In the genomic region with DNA sequence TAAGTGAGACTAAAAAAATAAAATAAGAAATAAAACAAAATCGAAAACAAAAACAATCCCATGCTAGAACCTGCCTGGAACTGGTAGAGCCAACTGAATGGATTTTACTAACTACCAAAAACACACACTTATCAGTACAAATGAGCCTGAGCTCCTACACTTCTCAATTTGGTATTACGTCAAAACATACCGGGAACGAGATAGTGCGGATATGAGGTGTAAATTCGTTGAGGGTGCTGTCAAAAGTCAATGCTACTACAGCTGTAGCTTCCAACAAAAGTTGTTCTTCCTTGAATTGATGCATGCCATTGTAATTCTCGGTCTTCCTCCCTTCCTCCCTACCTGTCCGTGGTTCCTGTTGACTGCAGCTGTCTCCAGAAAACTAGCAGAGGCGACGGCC, we compare ENCODE assay signal across 7 mouse cellular contexts. TPM values are rescaled to one million over a fixed set of nuclear protein-coding genes. Genes with fewer than 3 reads are reported as not detected.
DNase-seq lines count a peak whose midpoint lies in the region; ATAC-seq and TF ChIP-seq lines count a peak whose summit lies in the region.

No protein-coding gene starts in this region.

- no peaks in the 10 kb centered on the region for H3K9me3 ChIP-seq in forebrain, embryonic 14.5 days (replicated peaks; ENCODE audit: control insufficient read depth, low read length)
- no peaks in the 10 kb centered on the region for H3K9me3 ChIP-seq in liver, embryonic 15.5 days (replicated peaks)
- H3K9me3 ChIP-seq in stomach, postnatal 0 days (ENCODE audit: control insufficient read depth, low read length) = no peaks in the 10 kb centered on the region

- H3K27ac ChIP-seq in thymus, adult 2 months (ENCODE audit: control insufficient read depth, insufficient read depth, low read length) = no peak overlapping the region
- H3K27ac ChIP-seq in forebrain, embryonic 14.5 days (ENCODE audit: low read depth, low read length) = peak overlapping the region; percentile 80; the same call in 1 of the 2 replicates
- H3K27ac ChIP-seq in liver, embryonic 15.5 days (replicated peaks) = peak overlapping the region; percentile 80
- H3K27ac ChIP-seq in stomach, postnatal 0 days (replicated peaks) = no peak overlapping the region

- TF ChIP-seq CTCF in thymus, adult 2 months (IDR thresholded peaks at IDR 0.05; ENCODE audit: borderline replicate concordance, control insufficient read depth, extremely low read depth, insufficient read depth, low read length, poor library complexity) = no peak
- TF ChIP-seq CTCF in stomach, postnatal 0 days (IDR thresholded peaks at IDR 0.05; ENCODE audit: low read depth) = no peak

- ATAC-seq in forebrain, embryonic 14.5 days = peak; percentile 40
- ATAC-seq in liver, embryonic 15.5 days (ENCODE audit: insufficient read depth) = peak; percentile 43
- no peak for ATAC-seq in stomach, postnatal 0 days (ENCODE audit: low FRiP score, low TSS enrichment)
- no peak for ATAC-seq in inflammation-experienced regulatory T-cells, adult 6 months

- WGBS in thymus, adult 2 months = 12% methylated on average over 10 of the region's 10 CpGs
- WGBS in forebrain, embryonic 14.5 days = 19% methylated on average over 10 of the region's 10 CpGs
- 13% methylated on average over 10 of the region's 10 CpGs for WGBS in liver, embryonic 15.5 days (ENCODE audit: insufficient replicate concordance)
- WGBS in stomach, postnatal 0 days = 6% methylated on average over 10 of the region's 10 CpGs

- H3K4me2 ChIP-seq in forebrain, embryonic 14.5 days (ENCODE audit: low read length) = peak overlapping the region; percentile 80
- H3K4me2 ChIP-seq in liver, embryonic 15.5 days = peak overlapping the region; percentile 79
- H3K4me2 ChIP-seq in stomach, postnatal 0 days (replicated peaks; ENCODE audit: low read depth) = peak overlapping the region; percentile 75

- DNase-seq in thymus, adult 2 months = no peak
- no peak for DNase-seq in thymus, postnatal 10 days (ENCODE audit: low spot score in 2 of 2)
- no peak for DNase-seq in forebrain, embryonic 14.5 days (ENCODE audit: low spot score)
- peak; percentile 18 for DNase-seq in stomach, postnatal 0 days (ENCODE audit: low spot score)
- DNase-seq in spleen, adult 12 weeks (ENCODE audit: low spot score) = no peak

- peaks cover 9% of the 10 kb centered on the region for H3K4me1 ChIP-seq in thymus, adult 2 months (replicated peaks; ENCODE audit: control insufficient read depth, insufficient read depth, low read length)
- H3K4me1 ChIP-seq in forebrain, embryonic 14.5 days (ENCODE audit: control insufficient read depth, insufficient read depth, low read length) = peaks cover 7% of the 10 kb centered on the region
- peaks cover 38% of the 10 kb centered on the region for H3K4me1 ChIP-seq in liver, embryonic 15.5 days (replicated peaks)
- H3K4me1 ChIP-seq in stomach, postnatal 0 days (replicated peaks; ENCODE audit: control insufficient read depth, insufficient read depth) = no peaks in the 10 kb centered on the region

- no peak for TF ChIP-seq EP300 in stomach, postnatal 0 days (optimal IDR thresholded peaks at IDR 0.05)

- no peak for TF ChIP-seq POLR2A in thymus, adult 2 months (IDR thresholded peaks at IDR 0.05; ENCODE audit: control insufficient read depth, extremely low read depth, insufficient read depth, low read length, poor library complexity)

- no peaks in the 10 kb centered on the region for H3K27me3 ChIP-seq in thymus, adult 2 months (ENCODE audit: control insufficient read depth, insufficient read depth, low read length)
- no peaks in the 10 kb centered on the region for H3K27me3 ChIP-seq in forebrain, embryonic 14.5 days (replicated peaks; ENCODE audit: control insufficient read depth, insufficient read depth, low read length)
- no peaks in the 10 kb centered on the region for H3K27me3 ChIP-seq in liver, embryonic 15.5 days
- no peaks in the 10 kb centered on the region for H3K27me3 ChIP-seq in stomach, postnatal 0 days (ENCODE audit: control insufficient read depth, insufficient read depth, low read length)

- no peaks in the 10 kb centered on the region for H3K36me3 ChIP-seq in thymus, adult 2 months (ENCODE audit: control insufficient read depth, insufficient read depth, low read length)
- no peaks in the 10 kb centered on the region for H3K36me3 ChIP-seq in forebrain, embryonic 14.5 days (ENCODE audit: control insufficient read depth, insufficient read depth, low read length)
- H3K36me3 ChIP-seq in liver, embryonic 15.5 days (replicated peaks) = no peaks in the 10 kb centered on the region
- no peaks in the 10 kb centered on the region for H3K36me3 ChIP-seq in stomach, postnatal 0 days (ENCODE audit: control insufficient read depth, insufficient read depth, low read length)

- peak overlapping the region; percentile 92; the same call in 1 of the 2 replicates for H3K4me3 ChIP-seq in thymus, adult 2 months (ENCODE audit: control insufficient read depth, insufficient read depth, low read length)
- peak overlapping the region; percentile 99 for H3K4me3 ChIP-seq in forebrain, embryonic 14.5 days (ENCODE audit: low read depth, low read length)
- H3K4me3 ChIP-seq in liver, embryonic 15.5 days (replicated peaks) = peak overlapping the region; percentile 98
- H3K4me3 ChIP-seq in stomach, postnatal 0 days (ENCODE audit: low read depth, low read length) = peak overlapping the region; percentile 99

- peak overlapping the region; percentile 99 for H3K9ac ChIP-seq in forebrain, embryonic 14.5 days (ENCODE audit: low read length)
- H3K9ac ChIP-seq in liver, embryonic 15.5 days = peak overlapping the region; percentile 99
- H3K9ac ChIP-seq in stomach, postnatal 0 days (ENCODE audit: low read length) = peak overlapping the region; percentile 99

RNA-seq across cellular contexts. Expression of a gene that starts 0.4 kb away (rescaled TPM):
- polyA plus RNA-seq in thymus, adult 2 months (2012; rRNA removed) = 53.0 and 78.2 TPM in 2 replicates
- 4.6 and 5.3 TPM in 2 replicates for polyA plus RNA-seq in forebrain, embryonic 14.5 days (2014; fragmentation: Nextera tagmentation; extraction: Ambion mirVana)
- 1.8 and 2.0 TPM in 2 replicates for polyA plus RNA-seq in liver, embryonic 15.5 days (2015; fragmentation: Nextera tagmentation; extraction: Ambion mirVana)
- 1.6 and 1.9 TPM in 2 replicates for polyA plus RNA-seq in stomach, postnatal 0 days (2015; fragmentation: Nextera tagmentation; extraction: Ambion mirVana)
- polyA plus RNA-seq in inflammation-experienced regulatory T-cells, adult 6 months (2017; shearing (Covaris generic)) = 1 to 10 TPM; 3.2 to 4.5 (median 3.4) TPM

RNA-seq across cellular contexts. Expression of a gene that starts 32.3 kb away (rescaled TPM):
- polyA plus RNA-seq in thymus, adult 2 months (2012; rRNA removed) = 26.1 and 27.0 TPM in 2 replicates
- polyA plus RNA-seq in forebrain, embryonic 14.5 days (2014; fragmentation: Nextera tagmentation; extraction: Ambion mirVana) = 16.6 and 18.7 TPM in 2 replicates
- 10.9 and 12.0 TPM in 2 replicates for polyA plus RNA-seq in liver, embryonic 15.5 days (2015; fragmentation: Nextera tagmentation; extraction: Ambion mirVana)
- 4.3 and 4.5 TPM in 2 replicates for polyA plus RNA-seq in stomach, postnatal 0 days (2015; fragmentation: Nextera tagmentation; extraction: Ambion mirVana)
- polyA plus RNA-seq in inflammation-experienced regulatory T-cells, adult 6 months (2017; shearing (Covaris generic)) = 10 to 100 TPM; 19.5 to 23.1 (median 21.6) TPM

Comparison
In these comparisons a context has a peak if more than half of its experiments do, and no peak if none do; other contexts are left out.
1. H3K27ac ChIP-seq: peak in forebrain, embryonic 14.5 days (single experiment) and liver, embryonic 15.5 days (single experiment); none in thymus, adult 2 months (single experiment) and stomach, postnatal 0 days (single experiment).
2. ATAC-seq: peak in forebrain, embryonic 14.5 days (single experiment) and liver, embryonic 15.5 days (single experiment); none in stomach, postnatal 0 days (single experiment) and inflammation-experienced regulatory T-cells, adult 6 months (single experiment).
3. Peak in every context shown above with its lines, with median percentiles within 50 percentile points of each other: H3K4me3 ChIP-seq, H3K4me2 ChIP-seq and H3K9ac ChIP-seq.